Mouse (Mus musculus): ENCODE data around the gene Alg1.
A peak's percentile ranks its signal among the peaks of the same experiment; 100 is the strongest.

- TF ChIP-seq CTCF (IDR thresholded peaks at IDR 0.05; ENCODE audit: extremely low read depth, insufficient read length, insufficient replicate concordance, low read depth, low read length), result peak; percentile 98; the same call in 1 of the 2 replicates
- TF ChIP-seq POLR2A (IDR thresholded peaks at IDR 0.05; ENCODE audit: low read depth, low read length), result no peak
These were observed 21.1 kb downstream of the Alg1 start for GRCm38 (mm10) chr16:5254346-5255025.

Measured in small intestine, adult 2 months (tissue).